Mouse (Mus musculus) gastrocnemius, postnatal 36 days (tissue): ENCODE data around the gene Ninj1. TPM values are rescaled to one million over a fixed set of nuclear protein-coding genes. Genes with fewer than 3 reads are reported as not detected.
A peak's percentile ranks its signal among the peaks of the same experiment; 100 is the strongest.

Experiments
- DNase-seq, 2 experiments: peaks; one replicate each; pipeline ENCODE4 v3.0.0; 2022
- intact Hi-C: fragments of 180-260 bp; cut with DNase I; formaldehyde crosslinking; loops from one replicate; pipeline ENCODE4 v1.15.1; 2025
- total RNA-seq, 2 experiments: library from RNA; stranded (reverse); gene quantifications; 2 replicates each; pipeline ENCODE4 v1.2.3; 2021

Gene Ninj1
- total RNA-seq, 2 experiments from 2014 or later = 15.1 to 15.7 TPM

- DNase-seq = peak; percentile 89 to 92
- intact Hi-C loops = loop anchor here (10.0 kb wide), 1 partner anchor 505 kb away; the partner anchor contains the start of gene Barx1
Observed at GRCm38 (mm10) chr13:49169448-49170207, 17.7 kb upstream of the Ninj1 start.

- no peak for DNase-seq
Observed at GRCm38 (mm10) chr13:49170623-49171022, 16.7 kb upstream of the Ninj1 start.

GRCm38 (mm10) chr13:49171729-49172128 lies 15.6 kb upstream of the Ninj1 start:
- intact Hi-C loops = loop anchor here (2.0 to 10.0 kb wide), 2 partner anchors 113 to 507 kb away; partner anchors contain the start of gene Barx1
- DNase-seq = no peak

More at GRCm38 (mm10) chr13:49170623-49171022, 16.7 kb upstream of the Ninj1 start:
- intact Hi-C loops = loop anchor here (10.0 kb wide), 1 partner anchor 506 kb away; the partner anchor contains the start of gene Barx1

- intact Hi-C loops = loop anchor here (2.0 to 10.0 kb wide), 2 partner anchors 114 to 508 kb away; partner anchors contain the start of gene Barx1
- DNase-seq = no peak
Observed at GRCm38 (mm10) chr13:49172335-49172734, 14.9 kb upstream of the Ninj1 start.

- peak; percentile 86 to 87 for DNase-seq
- intact Hi-C loops = loop anchor here (2.0 to 10.0 kb wide), 2 partner anchors 114 to 508 kb away; partner anchors contain the start of gene Barx1
Observed at GRCm38 (mm10) chr13:49172971-49173596, 14.2 kb upstream of the Ninj1 start.

GRCm38 (mm10) chr13:49175509-49175908 lies 11.8 kb upstream of the Ninj1 start:
- DNase-seq = no peak
- intact Hi-C loops = loop anchor here (10.0 kb wide), 1 partner anchor 511 kb away; the partner anchor contains the start of gene Barx1

- intact Hi-C loops = loop anchor here (10.0 kb wide), 1 partner anchor 514 kb away; the partner anchor contains the start of gene Barx1
- peak in 1 of 2 experiments; percentile 42 for DNase-seq
Observed at GRCm38 (mm10) chr13:49178839-49179585, 8.3 kb upstream of the Ninj1 start.

- no peak for DNase-seq
- intact Hi-C loops = no loop called here
Observed at GRCm38 (mm10) chr13:49180274-49180673, 7.0 kb upstream of the Ninj1 start.

GRCm38 (mm10) chr13:49180691-49181090 lies 6.6 kb upstream of the Ninj1 start:
- intact Hi-C loops = no loop called here
- no peak for DNase-seq

- intact Hi-C loops = no loop called here
- no peak for DNase-seq
Observed at GRCm38 (mm10) chr13:49181411-49181984, 5.8 kb upstream of the Ninj1 start.

GRCm38 (mm10) chr13:49183161-49183560 lies 4.1 kb upstream of the Ninj1 start:
- intact Hi-C loops = no loop called here
- no peak for DNase-seq

GRCm38 (mm10) chr13:49183646-49184045 lies 3.6 kb upstream of the Ninj1 start:
- intact Hi-C loops = no loop called here
- DNase-seq = no peak

- no peak for DNase-seq
Observed at GRCm38 (mm10) chr13:49186798-49187287, 442 bp upstream of the Ninj1 start.

GRCm38 (mm10) chr13:49188219-49188965 lies 1.1 kb downstream of the Ninj1 start:
- intact Hi-C loops = no loop called here
- no peak for DNase-seq

More at GRCm38 (mm10) chr13:49186798-49187287, 442 bp upstream of the Ninj1 start:
- intact Hi-C loops = no loop called here

- DNase-seq = no peak
- intact Hi-C loops = no loop called here
Observed at GRCm38 (mm10) chr13:49188966-49189360, 1.7 kb downstream of the Ninj1 start.

- no peak for DNase-seq
- intact Hi-C loops = no loop called here
Observed at GRCm38 (mm10) chr13:49189970-49190870, 2.9 kb downstream of the Ninj1 start.

- intact Hi-C loops = no loop called here
- DNase-seq = no peak
Observed at GRCm38 (mm10) chr13:49190876-49191672, 3.8 kb downstream of the Ninj1 start.

GRCm38 (mm10) chr13:49191673-49192035 lies 4.4 kb downstream of the Ninj1 start:
- intact Hi-C loops = no loop called here
- no peak for DNase-seq
